Mouse (Mus musculus) CH12.LX (cell line): ENCODE data around the gene Cgrrf1.

ENCODE experiments used
- BHLHE40 ChIP-seq: IDR thresholded peaks from 2 replicates; pipeline ENCODE4 v1.6.1; 2011; ENCODE audit warnings: mild to moderate bottlenecking, low read depth, low read length, improper control_type of control experiment
- CHD2 ChIP-seq: IDR thresholded peaks from 2 replicates; pipeline ENCODE4 v1.6.1; 2011; ENCODE audit warnings: low read length, improper control_type of control experiment
- CTCF ChIP-seq, 2 experiments: IDR thresholded peaks in 1 of 2; conservative IDR thresholded peaks in 1 of 2; 2 replicates each; pipeline ENCODE4 v1.5.1; 2011 to 2012; ENCODE audit warnings: low read depth in 2 of 2, low read length in 2 of 2, improper control_type of control experiment in 1 of 2, inconsistent platforms in 1 of 2, mild to moderate bottlenecking in 1 of 2, moderate library complexity in 1 of 2
- EP300 ChIP-seq: IDR thresholded peaks from 2 replicates; pipeline ENCODE4 v1.6.1; 2011; ENCODE audit warnings: low read length, improper control_type of control experiment
- HCFC1 ChIP-seq: IDR thresholded peaks from 2 replicates; pipeline ENCODE4 v1.6.1; 2012; ENCODE audit warnings: low read depth, mild to moderate bottlenecking, inconsistent platforms, low read length, improper control_type of control experiment
- MAFK ChIP-seq: IDR thresholded peaks from 2 replicates; pipeline ENCODE4 v1.6.1; 2011; ENCODE audit warnings: low read length, improper control_type of control experiment; ENCODE audit not compliant: insufficient replicate concordance
- MAX ChIP-seq: IDR thresholded peaks from 2 replicates; pipeline ENCODE4 v1.6.1; 2011; ENCODE audit warnings: low read length, improper control_type of control experiment
- MEF2A ChIP-seq: IDR thresholded peaks from 2 replicates; pipeline ENCODE4 v1.6.1; 2014; ENCODE audit warnings: low read depth, mild to moderate bottlenecking, inconsistent platforms, low read length, improper control_type of control experiment, borderline replicate concordance
- MYC ChIP-seq: IDR thresholded peaks from 2 replicates; pipeline ENCODE4 v1.6.1; 2011; ENCODE audit warnings: low read depth, mild to moderate bottlenecking, improper control_type of control experiment, low read length
- POLR2A ChIP-seq: IDR thresholded peaks from 2 replicates; pipeline ENCODE4 v1.6.1; 2011; ENCODE audit warnings: low read depth, mild to moderate bottlenecking, improper control_type of control experiment, low read length
- TCF12 ChIP-seq: IDR thresholded peaks from 2 replicates; pipeline ENCODE4 v1.6.1; 2014; ENCODE audit warnings: low read depth, mild to moderate bottlenecking, inconsistent platforms, low read length, improper control_type of control experiment
- ZMIZ1 ChIP-seq: IDR thresholded peaks from 2 replicates; pipeline ENCODE4 v1.6.1; 2012; ENCODE audit warnings: low read depth, mild to moderate bottlenecking, inconsistent platforms, low read length, improper control_type of control experiment
- ZNF384 ChIP-seq: IDR thresholded peaks from 2 replicates; pipeline ENCODE4 v1.6.1; 2012; ENCODE audit warnings: low read depth, low read length, improper control_type of control experiment, inconsistent platforms

DNA sequence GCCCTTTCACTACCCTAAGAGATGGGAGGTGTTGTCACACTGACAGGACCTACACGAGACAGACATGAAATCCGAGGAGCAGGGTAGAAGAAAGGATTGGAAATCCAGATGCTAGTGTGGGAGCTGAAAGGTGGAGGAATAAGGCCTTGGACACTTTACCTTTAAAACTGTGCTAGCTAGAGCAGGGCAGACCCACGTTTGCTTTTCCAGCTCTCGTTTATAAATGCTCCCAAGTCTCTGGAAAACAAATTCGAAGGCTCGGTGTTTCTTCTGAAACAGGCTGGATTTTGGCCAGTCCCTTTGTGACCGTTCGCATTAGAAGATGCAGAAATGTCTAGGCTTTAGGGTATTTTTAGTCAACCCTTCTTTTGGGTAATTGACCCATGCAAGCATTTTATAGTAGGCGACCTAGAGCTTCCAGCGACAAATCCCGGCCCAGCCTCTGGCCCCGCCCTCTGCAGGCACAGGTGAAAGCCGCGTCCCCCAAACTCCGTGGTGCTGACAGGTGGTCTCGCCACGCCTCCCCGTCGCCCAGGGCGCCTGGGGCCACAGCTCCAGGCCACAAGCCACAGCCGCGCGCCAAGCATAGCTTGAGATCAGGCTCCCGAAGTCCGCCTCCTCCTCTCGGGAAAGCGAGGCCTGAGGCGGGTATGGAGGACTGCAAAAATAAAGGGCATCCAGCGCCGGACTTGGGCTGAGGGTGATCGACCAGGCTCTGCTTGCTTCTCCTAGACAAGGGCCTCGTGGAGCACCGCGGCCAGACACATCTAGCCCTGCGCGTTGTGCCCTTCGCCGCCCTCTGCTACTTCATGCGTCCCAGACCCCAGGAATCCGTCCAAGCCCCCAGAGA, 49.9 kb downstream of the Cgrrf1 start:
- TF ChIP-seq CTCF (conservative IDR thresholded peaks at IDR 0.05 in 1 of 2, IDR thresholded peaks at IDR 0.05 in 1 of 2; ENCODE audit: low read depth in 2 of 2, low read length in 2 of 2) (no peak), MYC (no peak), TCF12 (no peak), MEF2A (no peak), POLR2A (no peak), ZNF384 (no peak), EP300 (no peak), MAFK (no peak), MAX (no peak), ZMIZ1 (no peak), BHLHE40 (no peak), HCFC1 (no peak), CHD2 (no peak)
